Mouse (Mus musculus) layer of hippocampus, adult 11-12 months (tissue): ENCODE measurements around the gene Slc31a2.
"Not testable (repeated sequence)": the region's sequence is repeated elsewhere in the genome, so short reads cannot be mapped to it uniquely, and the experiment has no call there.

ENCODE experiments used
- DNase-seq: peaks from one replicate; pipeline ENCODE4 v3.0.0; 2022; ENCODE audit warnings: low spot score

Slc31a2 gene

DNA sequence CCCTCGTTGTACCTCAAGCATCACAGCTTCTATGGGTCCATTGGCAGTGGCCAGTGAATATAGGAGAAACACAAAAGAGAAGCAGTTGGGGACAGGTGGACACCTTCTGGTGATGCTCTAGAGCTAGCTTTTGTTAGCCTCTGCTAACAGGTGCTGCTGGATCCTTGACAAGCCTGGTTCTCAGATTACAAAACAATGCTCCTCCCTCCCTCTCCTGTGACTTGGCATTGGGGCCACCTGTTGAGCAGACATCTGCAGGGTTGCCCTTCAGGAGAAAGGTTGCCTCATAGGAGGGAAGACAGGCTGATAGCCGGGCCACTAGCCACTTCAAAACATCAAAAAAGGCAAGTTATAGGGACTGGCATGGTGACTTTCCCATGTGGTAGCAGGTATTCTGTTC is at the start of gene Slc31a2:
Gene Slc31a2 (plus strand): TSS at position 287 of the 400 bp plus-strand sequence.
- no peak for DNase-seq

DNA sequence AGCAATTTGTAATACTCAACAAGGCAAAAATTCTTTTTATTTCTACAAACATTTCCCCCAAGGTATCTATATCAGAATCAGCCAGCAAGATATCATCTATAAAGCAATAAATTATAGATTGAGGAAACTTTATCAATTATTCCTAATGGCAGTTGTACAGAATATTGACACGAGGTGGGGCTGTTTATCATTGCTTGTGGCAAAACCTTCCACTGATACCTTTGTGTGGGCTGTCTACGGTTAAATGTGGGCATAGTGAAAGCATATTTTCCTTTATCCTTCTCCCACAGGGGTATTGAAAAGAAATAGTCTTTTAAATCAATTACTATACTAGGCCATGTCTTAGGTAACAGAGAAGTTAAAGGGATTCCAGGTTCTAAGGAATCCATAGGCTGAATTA is 48.9 kb upstream of the Slc31a2 start:
- DNase-seq: no peak

DNA sequence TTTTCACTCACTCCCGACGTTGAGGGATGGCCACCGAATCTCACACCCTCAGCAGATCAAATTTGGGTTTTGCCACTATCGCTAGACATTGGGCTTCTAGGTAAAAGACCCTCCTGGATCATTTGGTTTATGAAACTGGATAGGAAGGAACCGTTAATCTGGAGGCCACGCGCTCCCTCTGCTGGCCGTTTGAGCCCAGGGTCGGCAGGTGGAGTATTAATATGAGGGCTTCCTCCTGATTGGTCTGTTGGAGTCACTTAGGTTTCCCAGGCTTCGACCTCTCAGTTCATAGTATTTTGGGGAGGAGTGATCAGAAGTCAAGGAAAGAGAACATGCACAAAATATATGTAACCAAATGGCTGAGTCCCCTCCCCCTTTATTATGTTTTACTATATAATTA is 34.0 kb upstream of the Slc31a2 start:
- peak; percentile 67 for DNase-seq

DNA sequence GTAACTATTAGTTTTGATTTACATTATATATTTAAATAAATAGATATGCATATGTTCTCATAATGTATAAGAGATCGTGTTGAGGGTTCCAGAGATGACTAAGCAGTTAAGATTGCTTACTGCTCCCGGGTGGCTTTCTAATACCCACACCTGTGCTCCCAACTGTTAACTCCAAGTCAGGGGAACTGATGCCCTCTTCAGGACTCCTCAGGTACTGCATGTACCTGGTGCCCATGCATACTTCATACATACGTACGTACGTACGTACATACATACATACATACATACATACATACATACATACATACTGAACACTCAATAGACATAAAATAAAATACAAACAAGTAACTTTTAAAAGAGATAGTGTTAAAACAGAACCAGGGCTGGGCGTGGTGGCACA is 32.9 kb upstream of the Slc31a2 start:
- DNase-seq: peak; percentile 30

DNA sequence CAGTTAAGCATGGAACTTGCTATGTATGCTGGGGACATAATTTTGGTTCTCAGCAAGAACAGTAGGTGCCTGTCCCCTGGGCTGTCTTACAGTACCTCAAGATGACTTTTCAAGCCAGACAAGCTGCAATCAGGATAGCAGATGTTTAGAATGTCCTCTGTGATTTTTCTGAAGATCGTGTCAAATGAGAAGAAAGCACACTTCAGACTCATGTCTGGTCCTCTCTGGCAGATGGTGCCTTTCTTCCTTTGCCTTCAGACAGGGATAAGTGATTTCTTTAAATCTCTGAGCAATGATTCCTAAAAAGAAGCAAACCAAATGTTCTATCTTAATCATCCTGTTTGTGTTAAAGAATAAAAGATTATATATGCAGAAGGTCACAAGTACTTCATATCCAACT is 32.2 kb upstream of the Slc31a2 start:
- no peak for DNase-seq

DNA sequence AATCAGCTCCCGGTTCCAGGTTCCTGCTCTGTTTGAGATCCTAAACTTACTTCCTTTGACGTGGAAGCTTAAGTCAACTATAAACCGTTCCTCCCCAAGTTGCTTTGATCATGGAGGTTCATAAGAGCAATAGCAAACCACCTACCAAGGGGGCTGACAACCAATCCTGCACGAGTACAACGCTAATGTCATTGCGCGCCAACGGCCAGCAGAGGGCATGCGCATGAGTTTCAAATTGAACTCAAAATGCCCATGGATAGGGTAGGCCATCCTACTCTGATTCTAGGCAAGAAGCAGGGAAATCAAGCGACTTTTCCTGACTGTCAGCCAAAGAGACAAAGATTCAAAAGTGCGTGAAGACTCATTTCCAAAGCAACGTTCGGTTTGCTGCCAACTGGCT is 31.6 kb upstream of the Slc31a2 start, which contains the start of gene Zfp37:
Gene Zfp37 (minus strand): TSS at position 279 of the 400 bp plus-strand sequence.
- DNase-seq: no peak

DNA sequence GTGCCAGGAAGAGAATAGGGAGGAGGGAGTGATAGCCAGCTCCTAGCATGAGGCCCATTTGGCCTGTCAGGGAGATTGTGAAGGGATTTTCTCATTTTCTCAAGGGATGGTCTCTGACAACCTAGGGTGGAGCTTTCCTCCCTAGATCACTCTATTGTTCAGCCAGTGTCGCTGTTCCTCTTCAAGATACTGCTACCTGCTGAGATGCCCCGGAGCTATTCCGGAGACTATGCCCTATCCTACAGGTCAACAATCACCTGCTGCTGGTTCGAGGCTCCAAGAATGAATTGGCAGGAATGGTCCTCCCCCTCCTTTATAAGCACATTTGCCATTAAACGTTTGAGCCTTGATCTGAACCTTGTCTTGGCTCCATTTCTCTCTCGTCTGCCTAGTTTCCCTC is 21.8 kb upstream of the Slc31a2 start:
- DNase-seq: no peak

DNA sequence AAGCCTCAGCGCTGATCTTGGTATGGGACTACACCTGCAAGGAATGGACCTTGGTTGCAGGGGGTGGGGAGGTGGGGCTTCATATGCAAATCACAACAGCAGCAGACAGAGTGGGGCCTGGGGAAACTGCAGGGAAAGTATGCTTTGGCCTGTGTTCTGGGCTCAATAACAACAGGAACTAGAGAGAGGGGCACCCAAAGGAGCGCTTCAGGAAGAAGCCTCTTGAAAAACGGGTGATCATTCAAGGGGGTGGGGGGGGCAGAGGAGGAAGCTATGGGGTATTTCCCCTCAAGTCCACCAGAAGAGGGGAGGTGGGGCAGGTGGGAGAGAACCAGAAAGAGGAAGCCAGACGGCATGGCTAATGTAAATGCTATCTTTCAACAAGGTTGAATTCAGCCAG is 14.0 kb upstream of the Slc31a2 start:
- no peak for DNase-seq

DNA sequence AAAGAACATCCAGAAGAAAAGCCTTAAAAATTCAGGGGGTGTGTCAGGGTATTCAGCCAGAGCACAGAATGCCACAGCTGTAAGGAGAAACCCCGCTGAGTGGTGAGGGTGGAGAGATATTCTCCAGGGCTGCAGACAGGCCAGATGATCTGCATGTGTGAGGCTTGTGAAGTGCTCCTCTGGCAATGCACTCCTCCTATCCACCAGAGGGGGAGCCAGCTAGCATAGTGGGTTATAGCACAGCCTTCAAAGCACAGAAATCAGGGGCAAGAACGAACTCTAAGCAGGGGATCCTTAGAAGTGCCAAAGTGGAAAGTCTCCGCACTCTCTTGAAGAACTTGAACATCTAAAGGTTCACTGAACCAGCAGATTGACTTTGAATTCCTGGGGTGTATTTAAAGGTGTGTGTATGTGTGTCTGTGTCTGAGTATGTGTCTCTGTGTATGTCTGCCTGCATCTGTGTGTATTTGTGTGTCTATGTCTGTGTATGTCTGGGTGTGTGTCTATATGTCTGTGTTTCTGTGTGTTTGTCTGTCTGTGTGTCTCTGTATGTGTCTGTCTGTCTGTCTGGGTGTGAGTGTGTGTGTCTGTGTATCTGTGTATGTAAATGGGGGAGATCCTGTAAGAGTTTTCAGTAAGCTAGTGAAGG is 11.3 kb upstream of the Slc31a2 start:
- DNase-seq: no peak

DNA sequence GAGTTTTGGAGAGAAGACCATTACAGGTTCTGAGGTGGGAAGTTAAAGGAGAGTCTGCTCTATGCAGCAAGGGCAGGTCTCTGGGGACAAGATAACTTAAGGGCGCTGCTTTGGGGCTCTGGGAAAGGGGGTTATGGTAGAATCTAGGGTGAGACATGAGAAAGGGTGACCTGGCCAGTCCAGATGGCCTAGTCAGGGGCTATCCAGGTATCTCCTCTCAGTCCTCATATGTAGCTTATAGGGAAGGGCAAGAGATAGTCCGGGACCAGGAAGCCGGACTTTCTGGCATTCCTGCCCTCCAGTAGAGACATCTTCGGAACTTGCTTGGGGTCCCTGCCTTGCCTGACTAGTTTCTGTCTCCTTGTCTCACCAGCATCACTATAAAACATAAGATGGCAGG is 10.6 kb upstream of the Slc31a2 start:
- no peak for DNase-seq

DNA sequence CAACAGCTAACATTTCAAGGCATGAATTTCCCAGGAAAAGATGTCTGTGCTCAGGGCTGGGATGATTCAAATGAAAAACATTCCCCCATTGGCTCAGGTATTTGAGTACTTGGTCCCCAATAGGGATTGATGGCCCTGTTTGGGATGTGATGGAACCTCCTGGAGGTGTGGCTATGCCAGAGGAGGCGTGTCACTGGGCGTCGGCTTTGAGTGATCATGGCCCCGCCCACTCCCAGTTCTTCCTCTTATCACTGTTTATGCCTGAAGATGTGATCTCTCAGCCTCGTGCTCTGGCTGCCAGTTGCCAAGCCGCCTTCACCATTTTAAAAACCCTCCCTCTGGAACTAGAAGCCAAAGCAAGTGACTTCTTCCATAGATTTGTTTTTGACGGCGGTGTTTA is 7.8 kb upstream of the Slc31a2 start:
- no peak for DNase-seq

DNA sequence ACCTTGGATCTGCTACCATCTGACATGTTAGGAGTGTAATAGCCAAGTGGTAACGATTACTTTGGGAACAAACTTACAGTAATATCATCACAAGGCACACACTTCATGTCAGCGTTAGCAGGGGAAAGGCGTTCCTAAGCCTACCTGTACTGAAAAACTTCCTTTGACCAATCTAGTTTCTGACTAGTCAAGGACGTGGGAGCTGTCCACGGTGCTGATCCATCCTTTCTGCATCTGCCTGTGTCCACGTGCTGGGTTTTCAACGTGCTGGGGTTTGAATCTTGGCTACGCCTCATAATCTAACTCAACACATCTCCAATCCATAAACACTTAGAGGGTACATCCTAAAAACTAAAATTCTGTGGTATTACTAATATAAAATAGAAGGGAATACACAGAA is 5.4 kb upstream of the Slc31a2 start:
- no peak for DNase-seq

DNA sequence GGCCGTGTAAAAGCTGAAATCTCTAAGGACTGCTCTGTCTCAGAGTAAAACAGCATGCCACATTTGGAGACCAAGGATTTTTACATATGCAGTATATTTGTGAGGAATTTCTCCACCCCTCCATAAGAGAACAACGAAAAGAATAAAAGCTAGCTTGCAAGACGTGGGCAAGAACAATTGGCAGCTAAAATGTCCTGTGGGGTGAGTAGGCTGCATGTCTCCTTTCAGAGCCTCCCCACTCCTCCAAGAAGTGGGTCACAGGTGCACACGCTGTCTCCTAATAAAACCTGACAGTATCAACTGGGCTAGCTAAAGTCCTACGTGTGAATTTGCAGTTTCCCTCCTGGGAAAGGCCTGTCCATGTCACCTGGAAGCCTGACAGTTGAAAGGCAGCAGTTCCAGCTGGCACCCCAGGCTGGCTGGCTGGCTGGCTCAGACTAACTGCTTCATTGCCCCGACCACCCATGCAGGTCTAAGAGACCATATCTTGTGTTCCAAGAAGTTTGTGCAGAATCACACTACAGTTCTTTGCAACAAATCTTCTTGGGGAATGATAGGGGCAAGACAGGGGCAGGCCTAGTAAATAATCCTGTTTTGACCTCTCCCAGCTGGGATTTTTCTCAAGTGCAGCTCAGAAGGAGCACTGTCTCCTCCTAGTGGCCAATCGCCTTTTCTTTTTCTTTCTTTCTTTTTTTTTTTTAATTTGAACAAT is 927 bp downstream of the Slc31a2 start:
- DNase-seq: no peak

DNA sequence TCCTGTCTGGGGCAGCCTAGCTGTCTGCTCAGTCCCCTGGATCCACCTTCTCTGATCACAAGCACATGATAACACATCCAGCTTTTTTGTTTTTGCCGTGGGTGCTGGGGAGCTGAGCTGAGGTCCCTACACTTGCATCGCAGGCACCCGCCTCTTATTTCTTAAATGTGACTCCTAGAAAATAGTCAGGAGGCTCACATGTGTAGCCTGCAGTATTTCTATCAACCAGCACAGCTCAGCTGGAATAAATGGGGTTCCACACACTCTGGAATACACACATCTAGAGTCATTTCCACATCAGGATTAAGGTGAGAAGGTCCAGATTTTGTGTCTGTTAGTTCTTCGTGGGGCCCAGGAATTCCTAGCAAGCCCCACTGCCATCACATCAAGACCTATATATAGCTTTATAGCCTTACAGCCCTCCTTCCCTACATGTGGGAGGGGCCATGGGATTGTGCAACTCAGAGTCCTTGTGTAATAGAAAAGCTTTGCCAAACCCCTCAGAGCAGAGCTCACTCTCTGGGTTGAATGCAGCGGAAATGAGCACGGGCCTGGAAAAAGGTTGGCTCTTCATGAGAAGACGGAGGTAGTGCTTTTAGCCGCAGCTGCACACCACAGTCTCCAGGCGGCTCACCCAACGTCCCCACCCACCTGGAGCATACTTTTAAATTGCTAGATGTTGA is 2.9 kb downstream of the Slc31a2 start:
- no peak for DNase-seq

DNA sequence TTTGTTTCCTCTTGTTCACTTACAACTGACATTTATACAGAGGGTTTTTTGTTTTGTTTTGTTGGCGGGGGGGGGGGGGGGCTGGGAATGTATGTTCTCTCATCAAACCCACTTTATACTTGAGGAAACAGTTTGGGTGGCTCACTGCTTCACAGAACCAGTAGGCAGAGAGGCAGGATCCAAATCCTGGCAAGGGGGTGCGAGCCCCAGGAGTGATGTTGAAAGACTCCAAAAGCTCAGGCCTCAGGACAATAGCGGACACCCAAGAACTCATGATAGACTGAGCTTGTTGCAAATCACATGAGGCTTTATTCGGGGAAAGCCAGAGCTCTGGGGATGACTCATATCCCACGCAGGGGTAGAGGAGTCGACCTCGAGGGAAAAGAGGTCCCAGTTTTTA is 3.7 kb downstream of the Slc31a2 start:
- not testable (repeated sequence) for DNase-seq

DNA sequence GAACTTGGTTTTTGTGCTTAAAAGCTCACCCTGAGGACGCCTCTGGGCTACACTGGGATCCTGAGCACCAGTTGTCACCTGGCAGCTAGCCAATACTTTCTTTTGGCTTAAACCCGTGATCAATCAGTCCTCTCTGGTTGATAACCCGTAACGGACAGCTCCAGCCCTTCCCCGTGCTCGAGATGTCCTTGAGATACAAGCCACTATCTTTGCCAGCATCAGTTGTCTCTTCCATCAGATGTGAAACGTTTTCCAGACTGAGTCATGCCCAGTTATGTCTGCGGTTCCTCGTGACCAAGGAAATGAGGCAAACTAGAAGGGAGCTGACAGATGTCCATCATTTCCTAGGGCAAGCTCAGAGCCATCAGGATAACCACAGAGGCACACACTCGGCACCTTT is 4.7 kb downstream of the Slc31a2 start:
- DNase-seq: no peak

DNA sequence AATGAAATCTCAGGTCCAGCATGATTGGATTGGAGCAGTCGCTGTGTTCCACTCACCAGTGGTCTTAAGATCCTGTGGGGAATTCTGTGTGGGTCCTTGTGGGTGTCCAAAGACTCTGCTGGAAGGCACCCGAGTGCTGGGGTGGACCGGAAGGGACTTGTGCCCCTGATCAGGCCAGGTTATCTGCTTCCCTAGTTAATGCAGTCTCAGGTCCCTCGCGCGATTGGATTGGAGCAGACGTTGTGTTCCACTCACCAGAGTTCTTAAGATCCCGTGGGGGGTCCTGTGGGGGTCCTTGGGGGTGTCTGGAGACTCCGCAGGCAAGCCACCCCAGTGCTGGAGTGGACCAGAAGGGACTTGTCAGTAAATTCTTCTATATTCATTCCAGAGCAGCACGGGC is 10.3 kb downstream of the Slc31a2 start:
- DNase-seq: no peak

DNA sequence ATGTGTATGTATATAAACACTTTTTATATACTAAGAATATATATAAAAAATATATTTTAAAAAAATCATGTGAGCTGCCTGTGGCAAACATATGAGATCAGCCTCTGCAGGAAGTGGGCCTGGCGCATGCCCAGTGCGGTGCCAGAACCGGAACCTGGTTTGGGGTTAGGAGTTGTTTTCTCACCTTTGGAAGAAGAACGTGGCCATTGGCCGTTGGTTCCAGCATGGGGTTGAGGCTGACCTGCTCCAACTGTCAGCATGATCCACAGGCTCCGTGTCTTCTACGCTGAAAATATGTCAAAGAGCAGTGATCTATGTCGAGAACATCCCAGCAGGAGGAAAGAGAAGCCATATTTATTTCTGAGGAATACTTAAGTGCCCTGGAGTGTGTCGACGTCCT is 11.6 kb downstream of the Slc31a2 start:
- DNase-seq: no peak

DNA sequence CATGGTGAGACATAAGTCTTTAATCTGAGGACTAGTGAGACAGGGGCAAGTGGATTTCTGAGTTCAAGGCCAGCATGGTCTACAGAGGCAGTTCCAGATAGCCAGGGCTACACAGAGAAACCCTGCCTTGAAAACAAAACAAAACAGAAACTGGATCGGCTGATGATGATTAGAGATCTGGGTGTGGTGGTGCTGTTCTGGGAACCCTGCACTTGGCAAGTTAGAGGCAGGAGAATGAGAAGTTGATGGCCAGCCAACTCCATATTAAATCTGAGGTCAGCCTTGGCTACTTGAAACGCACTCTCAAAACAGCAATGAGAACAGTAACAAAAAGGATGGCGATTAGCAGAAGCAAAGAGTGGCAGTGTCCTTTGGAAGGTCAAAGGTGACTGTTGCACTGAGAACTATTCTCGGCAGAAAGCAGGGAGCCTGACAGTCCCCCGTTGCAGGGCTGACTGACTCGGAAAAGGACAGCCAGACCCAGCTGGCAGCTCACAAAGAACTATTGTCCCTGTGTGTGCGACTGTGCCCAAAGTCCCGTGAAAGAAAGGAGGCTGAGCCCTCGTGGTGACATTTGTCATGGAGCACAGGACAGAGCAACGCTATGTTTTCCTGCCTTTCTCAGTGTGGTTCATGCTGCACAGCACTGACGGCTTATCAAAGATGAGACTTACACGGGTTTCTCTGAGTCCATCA is 12.6 kb downstream of the Slc31a2 start:
- DNase-seq: peak; percentile 55

DNA sequence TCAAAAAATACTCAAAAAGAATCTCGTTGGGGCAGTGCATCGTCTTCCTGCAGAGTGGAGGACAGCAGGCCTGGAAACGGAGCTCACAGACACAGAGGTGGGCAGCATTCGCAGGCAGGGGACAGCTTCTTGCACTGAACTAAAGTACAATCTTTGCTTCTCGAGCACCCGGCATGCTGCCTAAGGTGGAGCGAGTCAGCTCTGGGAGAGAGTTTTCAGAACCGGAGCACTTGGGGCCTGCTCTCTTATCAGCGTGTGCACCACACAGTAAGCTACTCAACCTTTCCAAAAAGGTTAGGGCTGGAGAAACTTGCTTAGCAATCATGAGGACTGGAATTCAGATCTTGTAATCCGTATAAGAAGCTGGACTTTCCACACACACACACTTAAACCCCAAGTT is 14.3 kb downstream of the Slc31a2 start:
- no peak for DNase-seq

DNA sequence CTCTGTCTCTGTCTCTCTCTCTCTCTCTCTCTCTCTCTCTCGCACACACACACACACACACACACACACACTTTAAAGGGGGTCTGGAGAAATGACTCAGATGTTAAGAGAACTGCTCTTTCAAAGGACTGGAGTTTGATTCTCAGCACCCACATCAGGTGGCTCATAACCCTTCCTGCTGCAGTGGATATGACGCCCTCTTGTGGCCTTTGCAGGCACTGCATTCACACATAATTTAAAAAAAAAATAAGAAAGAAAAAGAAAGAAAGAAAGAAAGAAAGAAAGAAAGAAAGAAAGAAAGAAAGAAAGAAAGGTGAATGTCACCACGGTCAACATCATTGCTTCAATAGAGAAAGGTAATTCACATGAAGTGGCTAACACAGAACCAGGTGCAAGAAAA is 14.9 kb downstream of the Slc31a2 start:
- DNase-seq: no peak

DNA sequence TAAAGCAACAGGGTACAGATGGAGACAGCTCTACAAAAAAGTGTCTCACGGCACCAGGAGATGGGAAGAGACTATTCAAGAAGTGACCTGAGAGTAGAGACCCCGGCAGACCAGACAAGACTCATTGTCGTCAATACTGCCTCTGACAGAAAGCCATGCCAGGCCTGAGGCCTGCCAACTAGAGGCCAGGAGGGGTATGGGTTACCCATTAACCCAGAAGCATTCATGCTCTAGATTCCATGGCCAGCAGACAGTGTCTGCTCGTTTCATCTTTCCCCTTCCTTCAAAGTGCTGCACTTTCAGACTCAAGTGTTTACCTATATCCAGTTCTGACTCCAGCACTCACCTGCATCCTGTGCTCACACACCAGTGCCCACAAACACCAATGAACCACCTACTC is 15.7 kb downstream of the Slc31a2 start:
- DNase-seq: no peak

DNA sequence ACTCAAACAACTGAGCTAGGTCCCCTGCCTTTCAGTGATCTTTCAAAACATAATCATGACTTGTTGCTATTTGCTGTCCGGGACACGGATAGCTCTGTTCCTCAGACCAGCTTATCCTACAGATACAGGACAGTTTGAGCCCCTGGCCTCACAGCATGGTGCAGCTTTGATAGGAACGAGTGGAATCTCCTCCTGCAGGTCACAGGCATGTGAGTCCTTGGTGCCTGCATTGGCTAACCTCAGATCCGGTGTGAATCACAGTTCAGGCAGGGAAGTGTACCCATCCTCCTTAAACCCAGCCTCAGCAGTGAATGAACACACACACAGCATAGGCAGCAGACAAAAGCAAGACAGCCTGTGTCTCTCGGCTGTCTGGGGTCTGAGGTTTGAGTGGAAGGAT is 19.0 kb downstream of the Slc31a2 start:
- no peak for DNase-seq
